Mouse (Mus musculus): ENCODE results near the gene Tmem50b. TPM values are rescaled to one million over a fixed set of nuclear protein-coding genes. Genes with fewer than 3 reads are reported as not detected.

The Tmem50b gene
- polyA plus RNA-seq, 1 experiment from 2014 or later, result 7.1 TPM

- peaks cover 15% of the 10 kb centered on the region for H3K4me1 ChIP-seq (ENCODE audit: control insufficient read depth, low read depth, low read length)
- H3K27ac ChIP-seq (ENCODE audit: low read length), result 0 out of 2 replicates have a peak overlapping the region, but pooled peaks have one; percentile 9
- no peak overlapping the region for H3K4me2 ChIP-seq (ENCODE audit: low read depth, low read length)
- H3K36me3 ChIP-seq (ENCODE audit: control insufficient read depth, insufficient read depth), result peaks cover 14% of the 10 kb centered on the region
- no peaks in the 10 kb centered on the region for H3K9me3 ChIP-seq (replicated peaks; ENCODE audit: control insufficient read depth, low read length)
- no peak overlapping the region for H3K9ac ChIP-seq (ENCODE audit: low read depth, low read length)
- ATAC-seq (ENCODE audit: low read depth), result peak; percentile 68
- WGBS (ENCODE audit: insufficient replicate concordance), result 81% methylated on average over 38 of the region's 38 CpGs
- no peaks in the 10 kb centered on the region for H3K27me3 ChIP-seq (ENCODE audit: control insufficient read depth, insufficient read depth, low read depth, low read length)
- H3K4me3 ChIP-seq (ENCODE audit: low read depth, low read length), result no peak overlapping the region
These were observed 35.8 kb downstream of the Tmem50b start for GRCm38 (mm10) chr16:91561541-91562457.

- ATAC-seq (ENCODE audit: low read depth), result peak; percentile 40; the same call in 1 of the 2 replicates
- Histone ChIP-seq H3K4me3 (ENCODE audit: low read depth, low read length) (no peak overlapping the region), H3K4me2 (ENCODE audit: low read depth, low read length) (no peak overlapping the region), H3K9ac (ENCODE audit: low read depth, low read length) (no peak overlapping the region), H3K4me1 (ENCODE audit: control insufficient read depth, low read depth, low read length) (peaks cover 15% of the 10 kb centered on the region), H3K9me3 (replicated peaks; ENCODE audit: control insufficient read depth, low read length) (no peaks in the 10 kb centered on the region), H3K27me3 (ENCODE audit: control insufficient read depth, insufficient read depth, low read depth, low read length) (no peaks in the 10 kb centered on the region), H3K36me3 (ENCODE audit: control insufficient read depth, insufficient read depth) (peaks cover 14% of the 10 kb centered on the region), H3K27ac (ENCODE audit: low read length) (0 out of 2 replicates have a peak overlapping the region, but pooled peaks have one; percentile 9)
- WGBS (ENCODE audit: insufficient replicate concordance), result 58% methylated on average over 9 of the region's 9 CpGs
These were observed 36.5 kb downstream of the Tmem50b start for GRCm38 (mm10) chr16:91561099-91561498.

GRCm38 (mm10) chr16:91557693-91558092 is 39.9 kb downstream of the Tmem50b start:
- Histone ChIP-seq H3K9ac (ENCODE audit: low read depth, low read length) (no peak overlapping the region), H3K9me3 (replicated peaks; ENCODE audit: control insufficient read depth, low read length) (no peaks in the 10 kb centered on the region), H3K4me2 (ENCODE audit: low read depth, low read length) (no peak overlapping the region), H3K27me3 (ENCODE audit: control insufficient read depth, insufficient read depth, low read depth, low read length) (no peaks in the 10 kb centered on the region), H3K4me3 (ENCODE audit: low read depth, low read length) (no peak overlapping the region), H3K27ac (ENCODE audit: low read length) (no peak overlapping the region), H3K4me1 (ENCODE audit: control insufficient read depth, low read depth, low read length) (peaks cover 11% of the 10 kb centered on the region), H3K36me3 (ENCODE audit: control insufficient read depth, insufficient read depth) (peaks cover 11% of the 10 kb centered on the region)
- 85% methylated on average over 15 of the region's 15 CpGs for WGBS (ENCODE audit: insufficient replicate concordance)
- ATAC-seq (ENCODE audit: low read depth), result no peak

GRCm38 (mm10) chr16:91557214-91557613 is 40.4 kb downstream of the Tmem50b start:
- Histone ChIP-seq H3K27me3 (ENCODE audit: control insufficient read depth, insufficient read depth, low read depth, low read length) (no peaks in the 10 kb centered on the region), H3K4me1 (ENCODE audit: control insufficient read depth, low read depth, low read length) (peaks cover 11% of the 10 kb centered on the region), H3K4me3 (ENCODE audit: low read depth, low read length) (no peak overlapping the region), H3K36me3 (ENCODE audit: control insufficient read depth, insufficient read depth) (peaks cover 11% of the 10 kb centered on the region), H3K27ac (ENCODE audit: low read length) (no peak overlapping the region), H3K4me2 (ENCODE audit: low read depth, low read length) (no peak overlapping the region), H3K9ac (ENCODE audit: low read depth, low read length) (no peak overlapping the region), H3K9me3 (replicated peaks; ENCODE audit: control insufficient read depth, low read length) (no peaks in the 10 kb centered on the region)
- ATAC-seq (ENCODE audit: low read depth), result no peak
- WGBS (ENCODE audit: insufficient replicate concordance), result 85% methylated on average over 7 of the region's 7 CpGs

- Histone ChIP-seq H3K4me1 (ENCODE audit: control insufficient read depth, low read depth, low read length) (peaks cover 17% of the 10 kb centered on the region), H3K4me3 (ENCODE audit: low read depth, low read length) (no peak overlapping the region), H3K9me3 (replicated peaks; ENCODE audit: control insufficient read depth, low read length) (no peaks in the 10 kb centered on the region), H3K27me3 (ENCODE audit: control insufficient read depth, insufficient read depth, low read depth, low read length) (no peaks in the 10 kb centered on the region), H3K4me2 (ENCODE audit: low read depth, low read length) (no peak overlapping the region), H3K27ac (ENCODE audit: low read length) (no peak overlapping the region), H3K36me3 (ENCODE audit: control insufficient read depth, insufficient read depth) (peaks cover 11% of the 10 kb centered on the region), H3K9ac (ENCODE audit: low read depth, low read length) (no peak overlapping the region)
- WGBS (ENCODE audit: insufficient replicate concordance), result 81% methylated on average over 15 of the region's 15 CpGs
- no peak for ATAC-seq (ENCODE audit: low read depth)
These were observed 40.9 kb downstream of the Tmem50b start for GRCm38 (mm10) chr16:91556659-91557058.

GRCm38 (mm10) chr16:91555017-91555605 is 42.5 kb downstream of the Tmem50b start:
- no peak for ATAC-seq (ENCODE audit: low read depth)
- Histone ChIP-seq H3K4me3 (ENCODE audit: low read depth, low read length) (no peak overlapping the region), H3K27me3 (ENCODE audit: control insufficient read depth, insufficient read depth, low read depth, low read length) (no peaks in the 10 kb centered on the region), H3K4me2 (ENCODE audit: low read depth, low read length) (no peak overlapping the region), H3K9me3 (replicated peaks; ENCODE audit: control insufficient read depth, low read length) (no peaks in the 10 kb centered on the region), H3K36me3 (ENCODE audit: control insufficient read depth, insufficient read depth) (peaks cover 11% of the 10 kb centered on the region; the same call in 1 of the 2 replicates), H3K27ac (ENCODE audit: low read length) (no peak overlapping the region), H3K4me1 (ENCODE audit: control insufficient read depth, low read depth, low read length) (peaks cover 28% of the 10 kb centered on the region), H3K9ac (ENCODE audit: low read depth, low read length) (no peak overlapping the region)
- 80% methylated on average over 8 of the region's 8 CpGs for WGBS (ENCODE audit: insufficient replicate concordance)

GRCm38 (mm10) chr16:91553625-91554024 is 44.0 kb downstream of the Tmem50b start:
- Histone ChIP-seq H3K36me3 (ENCODE audit: control insufficient read depth, insufficient read depth) (0 out of 2 replicates have a peak, but pooled peaks cover 4% of the 10 kb centered on the region), H3K4me1 (ENCODE audit: control insufficient read depth, low read depth, low read length) (peaks cover 41% of the 10 kb centered on the region), H3K4me2 (ENCODE audit: low read depth, low read length) (no peak overlapping the region), H3K27me3 (ENCODE audit: control insufficient read depth, insufficient read depth, low read depth, low read length) (no peaks in the 10 kb centered on the region), H3K27ac (ENCODE audit: low read length) (no peak overlapping the region), H3K4me3 (ENCODE audit: low read depth, low read length) (no peak overlapping the region), H3K9ac (ENCODE audit: low read depth, low read length) (no peak overlapping the region), H3K9me3 (replicated peaks; ENCODE audit: control insufficient read depth, low read length) (no peaks in the 10 kb centered on the region)
- 23% methylated on average over 12 of the region's 12 CpGs for WGBS (ENCODE audit: insufficient replicate concordance)
- no peak for ATAC-seq (ENCODE audit: low read depth)

GRCm38 (mm10) chr16:91552072-91552471 is 45.5 kb downstream of the Tmem50b start:
- 58% methylated on average over 9 of the region's 9 CpGs for WGBS (ENCODE audit: insufficient replicate concordance)
- no peak overlapping the region for H3K4me2 ChIP-seq (ENCODE audit: low read depth, low read length)
- H3K27me3 ChIP-seq (ENCODE audit: control insufficient read depth, insufficient read depth, low read depth, low read length), result no peaks in the 10 kb centered on the region
- no peak overlapping the region for H3K27ac ChIP-seq (ENCODE audit: low read length)
- H3K4me3 ChIP-seq (ENCODE audit: low read depth, low read length), result no peak overlapping the region
- no peak overlapping the region for H3K9ac ChIP-seq (ENCODE audit: low read depth, low read length)
- H3K4me1 ChIP-seq (ENCODE audit: control insufficient read depth, low read depth, low read length), result peaks cover 53% of the 10 kb centered on the region
- H3K9me3 ChIP-seq (replicated peaks; ENCODE audit: control insufficient read depth, low read length), result no peaks in the 10 kb centered on the region
- ATAC-seq (ENCODE audit: low read depth), result no peak
- no peaks in the 10 kb centered on the region for H3K36me3 ChIP-seq (ENCODE audit: control insufficient read depth, insufficient read depth)

GRCm38 (mm10) chr16:91551081-91551524 is 46.5 kb downstream of the Tmem50b start:
- peak overlapping the region; percentile 70 for H3K27ac ChIP-seq (ENCODE audit: low read length)
- peak; percentile 49 for ATAC-seq (ENCODE audit: low read depth)
- H3K36me3 ChIP-seq (ENCODE audit: control insufficient read depth, insufficient read depth), result no peaks in the 10 kb centered on the region
- peak overlapping the region; percentile 50 for H3K4me2 ChIP-seq (ENCODE audit: low read depth, low read length)
- H3K27me3 ChIP-seq (ENCODE audit: control insufficient read depth, insufficient read depth, low read depth, low read length), result no peaks in the 10 kb centered on the region
- H3K9ac ChIP-seq (ENCODE audit: low read depth, low read length), result peak overlapping the region; percentile 46
- H3K9me3 ChIP-seq (replicated peaks; ENCODE audit: control insufficient read depth, low read length), result no peaks in the 10 kb centered on the region
- peak overlapping the region; percentile 30 for H3K4me3 ChIP-seq (ENCODE audit: low read depth, low read length)
- WGBS (ENCODE audit: insufficient replicate concordance), result 21% methylated on average over 10 of the region's 10 CpGs
- peaks cover 60% of the 10 kb centered on the region for H3K4me1 ChIP-seq (ENCODE audit: control insufficient read depth, low read depth, low read length)
